Mouse (Mus musculus) fibroblast of lung, adult 2 months (primary cell): ENCODE results near the gene Jpt1.
"Not testable (repeated sequence)": the region's sequence is repeated elsewhere in the genome, so short reads cannot be mapped to it uniquely, and the experiment has no call there.

ENCODE experiments used
- DNase-seq: peaks from one replicate; pipeline ENCODE4 v3.0.0-alpha.2; 2011; ENCODE audit warnings: low read depth

Jpt1 gene

GRCm38 (mm10) chr11:115512004-115512403 lies 2.2 kb downstream of the Jpt1 start:
- DNase-seq: no peak

GRCm38 (mm10) chr11:115511121-115511520 lies 3.1 kb downstream of the Jpt1 start:
- DNase-seq: no peak

GRCm38 (mm10) chr11:115510507-115510888 lies 3.7 kb downstream of the Jpt1 start:
- no peak for DNase-seq

- DNase-seq: peak; percentile 7
Measured at GRCm38 (mm10) chr11:115509773-115510506, 4.2 kb downstream of the Jpt1 start.

GRCm38 (mm10) chr11:115508061-115508460 lies 6.1 kb downstream of the Jpt1 start:
- no peak for DNase-seq

GRCm38 (mm10) chr11:115506586-115506985 lies 7.6 kb downstream of the Jpt1 start:
- DNase-seq: no peak

- DNase-seq: no peak
Measured at GRCm38 (mm10) chr11:115502636-115503035, 11.6 kb downstream of the Jpt1 start.

- not testable (repeated sequence) for DNase-seq
Measured at GRCm38 (mm10) chr11:115496559-115496958, 17.6 kb downstream of the Jpt1 start.

- DNase-seq: no peak
Measured at GRCm38 (mm10) chr11:115492387-115492786, 21.8 kb downstream of the Jpt1 start.

- peak; percentile 44 for DNase-seq
Measured at GRCm38 (mm10) chr11:115491356-115492083, 22.7 kb downstream of the Jpt1 start, which contains the start of gene Nt5c. Gene Nt5c, minus strand, starts transcription at chr11:115491862.

GRCm38 (mm10) chr11:115490441-115491355 lies 23.5 kb downstream of the Jpt1 start:
- no peak for DNase-seq

GRCm38 (mm10) chr11:115488551-115489104 lies 25.6 kb downstream of the Jpt1 start:
- no peak for DNase-seq

GRCm38 (mm10) chr11:115485155-115485554 lies 29.0 kb downstream of the Jpt1 start:
- no peak for DNase-seq

GRCm38 (mm10) chr11:115483726-115484125 lies 30.5 kb downstream of the Jpt1 start:
- DNase-seq: no peak

GRCm38 (mm10) chr11:115483278-115483677 lies 30.9 kb downstream of the Jpt1 start:
- no peak for DNase-seq

- DNase-seq: no peak
Measured at GRCm38 (mm10) chr11:115481553-115482259, 32.5 kb downstream of the Jpt1 start.

GRCm38 (mm10) chr11:115478296-115478938 lies 35.8 kb downstream of the Jpt1 start:
- DNase-seq: no peak

- DNase-seq: not testable (repeated sequence)
Measured at GRCm38 (mm10) chr11:115477388-115477787, 36.8 kb downstream of the Jpt1 start.

- DNase-seq: not testable (repeated sequence)
Measured at GRCm38 (mm10) chr11:115476630-115477029, 37.6 kb downstream of the Jpt1 start.

- DNase-seq: no peak
Measured at GRCm38 (mm10) chr11:115475758-115476237, 38.4 kb downstream of the Jpt1 start.
